Mouse (Mus musculus) neural tube, embryonic 15.5 days (tissue): ENCODE measurements around the gene Abr. TPM values are rescaled to one million over a fixed set of nuclear protein-coding genes. Genes with fewer than 3 reads are reported as not detected.

Experiments
- ATAC-seq: fragments of 200-750 bp; cut with Nextera tagmentation; 2 replicates; pipeline ENCODE4 v1.8.0; 2017; ENCODE audit warnings: mild to moderate bottlenecking, moderate TSS enrichment, moderate library complexity; ENCODE audit not compliant: low FRiP score
- H3K27ac ChIP-seq: fragments of 300-500 bp; sonication (generic); replicated peaks from 2 replicates; pipeline ENCODE4 v1.5.1; 2015; ENCODE audit warnings: mild to moderate bottlenecking, inconsistent platforms
- H3K27me3 ChIP-seq: fragments of 300-500 bp; sonication (generic); replicated peaks from 2 replicates; pipeline ENCODE4 v1.6.1; 2015; ENCODE audit warnings: inconsistent platforms
- H3K36me3 ChIP-seq: fragments of 300-500 bp; sonication (generic); 2 replicates; pipeline ENCODE4 v1.6.1; 2015; ENCODE audit warnings: inconsistent platforms
- H3K4me1 ChIP-seq: fragments of 300-500 bp; sonication (generic); 2 replicates; pipeline ENCODE4 v1.6.1; 2015; ENCODE audit warnings: inconsistent platforms
- H3K4me2 ChIP-seq: fragments of 300-500 bp; sonication (generic); 2 replicates; pipeline ENCODE4 v1.6.1; 2015; ENCODE audit warnings: inconsistent platforms, mild to moderate bottlenecking, moderate library complexity
- H3K4me3 ChIP-seq: fragments of 300-500 bp; sonication (generic); replicated peaks from 2 replicates; pipeline ENCODE4 v1.5.1; 2015; ENCODE audit warnings: mild to moderate bottlenecking, inconsistent platforms
- H3K9ac ChIP-seq: fragments of 300-500 bp; sonication (generic); replicated peaks from 2 replicates; pipeline ENCODE4 v1.6.1; 2015; ENCODE audit warnings: mild to moderate bottlenecking, inconsistent platforms
- H3K9me3 ChIP-seq: fragments of 300-500 bp; sonication (generic); replicated peaks from 2 replicates; pipeline ENCODE4 v1.6.1; 2016; ENCODE audit warnings: inconsistent platforms
- WGBS: fragments of 180-500 bp; shearing (Covaris S2); methylation state at CpG from one replicate; pipeline ENCODE4 v1.1.7; 2015; ENCODE audit warnings: mixed read lengths; 5-methylcytosine and 5-hydroxymethylcytosine counted together
- polyA plus RNA-seq: library from polyadenylated mRNA; unstranded; fragments of >200 nt; fragmentation: Nextera tagmentation; extraction: Ambion mirVana; gene quantifications from 2 replicates; pipeline ENCODE4 v1.2.1, GENCODE M21; 2015

The Abr gene
- polyA plus RNA-seq, 1 experiment from 2014 or later: 88.3 TPM

DNA sequence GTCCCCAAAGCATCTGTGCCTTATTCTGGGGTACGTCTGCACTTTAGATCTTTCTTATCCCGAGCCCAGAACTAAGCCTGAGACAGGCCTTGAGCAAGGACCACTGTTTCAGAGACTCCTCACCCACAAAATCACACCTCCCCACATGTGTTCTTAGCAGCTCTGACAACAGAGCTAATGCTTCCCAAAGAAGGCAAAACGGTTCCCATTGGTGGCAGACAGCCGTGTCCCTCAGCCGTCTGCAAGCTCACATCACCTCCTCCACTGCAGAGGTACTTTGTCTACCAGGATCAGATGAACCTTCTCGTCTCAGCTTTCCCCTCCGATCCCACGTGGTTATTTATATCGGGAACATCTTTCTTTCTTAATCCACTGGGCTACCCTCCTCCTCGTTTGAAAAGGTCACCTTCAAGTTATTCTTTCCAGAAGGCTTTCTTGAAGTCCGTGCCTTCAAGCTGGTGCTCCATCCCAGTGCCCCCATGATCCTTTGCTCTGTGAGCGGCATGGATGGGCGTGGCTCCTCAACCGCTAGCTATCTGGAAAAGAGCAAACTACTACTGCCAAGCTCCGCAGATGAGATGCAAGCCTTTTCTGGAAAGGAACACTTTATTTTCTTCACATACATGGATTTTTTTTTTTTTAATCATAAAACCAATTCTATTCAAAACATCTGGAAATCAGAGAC is 240.8 kb downstream of the Abr start:
- 86% methylated on average over 15 of the region's 15 CpGs for WGBS
- ATAC-seq: no peak
- no peaks in the 10 kb centered on the region for H3K9me3 ChIP-seq
- no peaks in the 10 kb centered on the region for H3K27me3 ChIP-seq
- no peaks in the 10 kb centered on the region for H3K36me3 ChIP-seq
- H3K4me3 ChIP-seq: no peak overlapping the region
- H3K4me2 ChIP-seq: no peak overlapping the region
- H3K9ac ChIP-seq: no peak overlapping the region
- H3K4me1 ChIP-seq: peaks cover 27% of the 10 kb centered on the region
- H3K27ac ChIP-seq: no peak overlapping the region

- no peak overlapping the region for H3K4me2 ChIP-seq
- no peak overlapping the region for H3K4me3 ChIP-seq
- H3K27me3 ChIP-seq: no peaks in the 10 kb centered on the region
- no peak overlapping the region for H3K27ac ChIP-seq
- no peaks in the 10 kb centered on the region for H3K9me3 ChIP-seq
- H3K36me3 ChIP-seq: no peaks in the 10 kb centered on the region
- H3K9ac ChIP-seq: no peak overlapping the region
- peaks cover 33% of the 10 kb centered on the region for H3K4me1 ChIP-seq
- 26% methylated on average over 11 of the region's 11 CpGs for WGBS
- no peak for ATAC-seq
Observed at GRCm38 (mm10) chr11:76379921-76380544, 242.1 kb downstream of the Abr start.

DNA sequence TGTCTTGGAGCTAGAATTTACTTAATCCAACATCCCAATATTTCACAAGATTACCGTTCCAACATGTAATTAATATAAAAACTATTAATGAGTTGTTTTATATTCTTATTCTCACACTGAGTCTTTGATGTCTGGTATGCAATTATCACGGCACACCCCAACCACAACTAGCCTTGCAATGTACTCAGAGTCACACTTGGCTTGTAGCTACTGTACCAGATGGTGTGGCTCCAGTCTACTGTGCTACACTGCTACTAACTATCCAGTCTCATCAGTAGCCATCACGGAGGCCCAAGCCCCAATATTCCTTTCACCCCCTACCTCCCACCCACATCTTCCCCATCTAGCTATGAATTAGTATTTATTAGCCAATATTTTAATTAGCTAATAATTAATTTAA is 245.7 kb downstream of the Abr start:
- Histone ChIP-seq H3K4me1 (peaks cover 39% of the 10 kb centered on the region), H3K4me3 (no peak overlapping the region)
- no peak for ATAC-seq

DNA sequence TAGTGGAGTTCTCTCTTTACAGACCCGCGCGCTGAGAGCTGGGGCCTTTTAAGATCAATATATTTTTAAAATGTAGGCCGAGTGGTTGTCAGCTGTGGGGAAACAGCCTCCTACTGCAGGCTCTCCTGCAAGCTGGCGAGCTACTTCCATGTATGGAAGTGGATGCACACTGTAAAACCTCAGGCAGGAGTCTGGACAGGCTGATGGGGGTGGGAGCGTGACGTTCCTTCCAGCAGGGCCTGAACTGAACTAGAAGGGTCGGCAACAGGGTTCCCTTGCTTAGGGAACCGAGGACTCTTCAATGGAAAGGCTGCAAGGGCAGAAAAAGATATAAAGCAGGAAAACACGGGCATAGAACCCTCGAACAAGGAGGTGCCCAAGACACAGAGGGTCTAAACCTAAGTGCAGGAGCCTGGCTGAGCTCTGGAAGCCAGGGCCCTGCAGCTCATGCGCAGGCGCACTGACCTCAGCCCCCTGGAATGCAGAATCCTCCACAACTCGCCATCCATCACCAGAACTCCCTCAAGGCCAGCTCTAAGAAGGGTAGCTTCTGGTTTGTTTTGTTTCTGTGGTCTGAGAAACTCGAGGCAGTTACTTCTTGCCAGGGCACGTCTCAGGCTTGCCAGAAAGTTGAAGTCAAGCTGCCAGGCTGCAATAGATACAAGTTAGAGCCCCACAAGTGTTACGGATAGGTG is 247.5 kb downstream of the Abr start:
- WGBS: 54% methylated on average over 17 of the region's 17 CpGs
- Histone ChIP-seq H3K4me1 (peaks cover 48% of the 10 kb centered on the region), H3K9me3 (no peaks in the 10 kb centered on the region), H3K9ac (no peak overlapping the region), H3K4me3 (no peak overlapping the region), H3K36me3 (no peaks in the 10 kb centered on the region), H3K27ac (peak overlapping the region; percentile 76), H3K27me3 (no peaks in the 10 kb centered on the region), H3K4me2 (no peak overlapping the region)
- peak; percentile 45; the same call in 1 of the 2 replicates for ATAC-seq

More for the DNA sequence above, 245.7 kb downstream of the Abr start:
- Histone ChIP-seq H3K27ac (no peak overlapping the region), H3K36me3 (no peaks in the 10 kb centered on the region), H3K27me3 (no peaks in the 10 kb centered on the region), H3K4me2 (no peak overlapping the region), H3K9me3 (no peaks in the 10 kb centered on the region), H3K9ac (no peak overlapping the region)
- WGBS: 84% methylated on average over 3 of the region's 3 CpGs

DNA sequence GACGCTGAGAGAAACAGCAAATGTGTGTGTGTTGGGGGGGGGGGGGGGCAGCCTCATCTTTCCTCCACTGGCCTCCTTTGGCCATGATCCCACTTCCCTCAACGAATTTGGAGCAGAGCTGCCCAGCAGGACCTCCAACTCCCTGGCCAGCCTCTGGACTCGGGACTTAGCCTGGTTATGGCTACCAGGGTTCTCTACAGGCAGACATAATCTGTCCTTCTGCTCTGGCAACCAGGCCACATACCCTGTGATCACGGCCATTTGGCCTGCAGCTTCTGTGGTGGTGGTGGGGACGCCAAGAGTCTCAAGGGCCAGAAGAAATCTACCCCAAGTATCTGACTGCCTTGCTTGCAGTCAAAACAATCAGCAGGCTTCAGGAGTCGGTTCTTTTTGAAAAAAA is 249.6 kb downstream of the Abr start:
- WGBS: 45% methylated on average over 6 of the region's 6 CpGs
- H3K9ac ChIP-seq: no peak overlapping the region
- H3K27me3 ChIP-seq: no peaks in the 10 kb centered on the region
- H3K4me3 ChIP-seq: no peak overlapping the region
- H3K27ac ChIP-seq: peak overlapping the region; percentile 60
- ATAC-seq: no peak
- no peak overlapping the region for H3K4me2 ChIP-seq
- no peaks in the 10 kb centered on the region for H3K36me3 ChIP-seq
- peaks cover 48% of the 10 kb centered on the region for H3K4me1 ChIP-seq
- no peaks in the 10 kb centered on the region for H3K9me3 ChIP-seq

GRCm38 (mm10) chr11:76372120-76372519 is 250.0 kb downstream of the Abr start:
- Histone ChIP-seq H3K27ac (peak overlapping the region; percentile 60), H3K4me1 (peaks cover 48% of the 10 kb centered on the region), H3K36me3 (no peaks in the 10 kb centered on the region), H3K4me2 (no peak overlapping the region), H3K9me3 (no peaks in the 10 kb centered on the region), H3K4me3 (no peak overlapping the region), H3K27me3 (no peaks in the 10 kb centered on the region), H3K9ac (no peak overlapping the region)
- WGBS: 46% methylated on average over 2 of the region's 2 CpGs
- peak; percentile 47; the same call in 1 of the 2 replicates for ATAC-seq

DNA sequence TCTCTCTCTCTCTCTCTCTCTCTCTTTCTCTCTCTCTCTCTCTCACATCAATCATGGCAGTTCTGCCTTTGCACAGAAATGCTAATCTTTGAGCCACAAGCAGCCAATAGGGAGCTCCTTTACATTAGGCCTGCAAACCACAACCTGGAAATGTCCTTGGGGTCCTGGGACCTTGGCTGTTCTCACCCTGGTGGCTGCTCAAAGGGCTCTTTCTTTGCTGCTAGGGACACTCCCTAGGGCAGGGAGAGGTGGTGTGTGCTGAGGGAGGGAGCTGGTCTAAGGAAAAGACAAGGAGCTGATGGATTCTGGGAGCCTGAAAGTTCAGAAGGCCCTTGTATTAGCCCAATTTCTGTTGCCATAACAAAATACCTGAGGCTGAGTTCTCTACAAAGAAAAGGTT is 251.6 kb downstream of the Abr start:
- no peak for ATAC-seq
- peaks cover 43% of the 10 kb centered on the region for H3K4me1 ChIP-seq
- no peak overlapping the region for H3K9ac ChIP-seq
- no peak overlapping the region for H3K27ac ChIP-seq
- no peak overlapping the region for H3K4me3 ChIP-seq
- H3K4me2 ChIP-seq: no peak overlapping the region
- no peaks in the 10 kb centered on the region for H3K36me3 ChIP-seq
- H3K27me3 ChIP-seq: no peaks in the 10 kb centered on the region
- H3K9me3 ChIP-seq: no peaks in the 10 kb centered on the region

Other genes starting within 250 kb of the Abr start
- gene Nxn, start 223.2 kb downstream of the Abr start, polyA plus RNA-seq: 27.3 and 29.8 TPM in 2 replicates
- 107 and 108 TPM in 2 replicates for gene Timm22, start 215.4 kb downstream of the Abr start, polyA plus RNA-seq
- 1.7 and 1.9 TPM in 2 replicates for gene Bhlha9, start 50.2 kb upstream of the Abr start, polyA plus RNA-seq
- 5.5 and 7.7 TPM in 2 replicates for gene Trarg1, start 57.5 kb upstream of the Abr start, polyA plus RNA-seq
- gene Gosr1, start 141.3 kb upstream of the Abr start, polyA plus RNA-seq: 22.8 and 23.1 TPM in 2 replicates
- gene Cpd, start 224.7 kb upstream of the Abr start, polyA plus RNA-seq: 5.5 and 6.0 TPM in 2 replicates